Mouse (Mus musculus) liver, adult 2 months (tissue): Measurements from ENCODE around the gene Immp1l. TPM values are rescaled to one million over a fixed set of nuclear protein-coding genes. Genes with fewer than 3 reads are reported as not detected.

Experiments
- DNase-seq: peaks from one replicate; pipeline ENCODE4 v3.0.0-alpha.2; 2011; ENCODE audit warnings: low read depth, low spot score; ENCODE audit errors: extremely low read depth
- H3K27ac ChIP-seq: fragments of 200-500 bp; replicated peaks from 2 replicates; pipeline ENCODE4 v1.5.1; 2012; ENCODE audit warnings: low read depth, mild to moderate bottlenecking, control low read depth, inconsistent platforms, low read length; ENCODE audit not compliant: insufficient read depth
- H3K27me3 ChIP-seq: fragments of 200-500 bp; 2 replicates; pipeline ENCODE4 v1.6.1; 2012; ENCODE audit warnings: mild to moderate bottlenecking, moderate library complexity, low read length, inconsistent platforms; ENCODE audit not compliant: control insufficient read depth, insufficient read depth
- H3K36me3 ChIP-seq: fragments of 200-500 bp; 2 replicates; pipeline ENCODE4 v1.6.1; 2012; ENCODE audit warnings: low read length, inconsistent platforms; ENCODE audit not compliant: control insufficient read depth, insufficient read depth
- H3K4me1 ChIP-seq: fragments of 200-500 bp; 2 replicates; pipeline ENCODE4 v1.6.1; 2011; ENCODE audit warnings: low read length; ENCODE audit not compliant: control insufficient read depth, insufficient read depth
- H3K4me3 ChIP-seq: fragments of 200-500 bp; 2 replicates; pipeline ENCODE4 v1.5.1; 2011; ENCODE audit warnings: low read depth, mild to moderate bottlenecking, control low read depth, low read length, moderate library complexity; ENCODE audit not compliant: insufficient read depth
- H3K79me2 ChIP-seq: fragments of 200-500 bp; 2 replicates; pipeline ENCODE4 v1.6.1; 2012; ENCODE audit warnings: inconsistent platforms, mild to moderate bottlenecking, low read length, moderate library complexity; ENCODE audit not compliant: control insufficient read depth, insufficient read depth
- H3K9ac ChIP-seq: fragments of 200-500 bp; 2 replicates; pipeline ENCODE4 v1.6.1; 2012; ENCODE audit warnings: low read depth, mild to moderate bottlenecking, control low read depth, inconsistent platforms, low read length
- CTCF ChIP-seq: fragments of 200-500 bp; IDR thresholded peaks from 2 replicates; pipeline ENCODE4 v1.5.1; 2011; ENCODE audit warnings: low read depth, low read length, control low read depth
- POLR2A ChIP-seq: fragments of 200-500 bp; IDR thresholded peaks from 2 replicates; pipeline ENCODE4 v1.6.1; 2011; ENCODE audit warnings: low read length, control low read depth; ENCODE audit not compliant: insufficient read depth; ENCODE audit errors: extremely low read depth
- WGBS: fragments of 180-500 bp; shearing (Covaris S2); methylation state at CpG from one replicate; pipeline ENCODE4 v1.1.7; 2018; 5-methylcytosine and 5-hydroxymethylcytosine counted together
- polyA plus RNA-seq: library from polyadenylated mRNA; depleted of rRNA; stranded (reverse); fragments of >200 nt; gene quantifications from 2 replicates; pipeline ENCODE4 v1.2.3, GENCODE M21; 2012
- total RNA-seq: library from RNA; depleted of rRNA; stranded (reverse); fragments of >200 nt; gene quantifications from 2 replicates; pipeline ENCODE4 v1.2.3, GENCODE M21; 2014

The Immp1l gene
- total and polyA plus RNA-seq, 2 experiments, result 12.7 to 42.2 TPM

GRCm38 (mm10) chr2:105908351-105908750 lies 3.9 kb downstream of the Immp1l start:
- H3K4me3 ChIP-seq, result no peak overlapping the region
- no peaks in the 10 kb centered on the region for H3K36me3 ChIP-seq
- no peak overlapping the region for H3K27ac ChIP-seq
- H3K27me3 ChIP-seq, result no peaks in the 10 kb centered on the region
- no peak overlapping the region for H3K9ac ChIP-seq
- peaks cover 3% of the 10 kb centered on the region; the same call in 1 of the 2 replicates for H3K4me1 ChIP-seq
- H3K79me2 ChIP-seq, result peaks cover 5% of the 10 kb centered on the region; the same call in 1 of the 2 replicates
- peak; percentile 30; the same call in 1 of the 2 replicates for TF ChIP-seq CTCF
- no peak for TF ChIP-seq POLR2A
- DNase-seq, result peak; percentile 79
- WGBS, result 69% methylated on average over 5 of the region's 5 CpGs

GRCm38 (mm10) chr2:105910611-105911010 lies 6.2 kb downstream of the Immp1l start:
- Histone ChIP-seq H3K27ac (no peak overlapping the region; the same call in 1 of the 2 replicates), H3K27me3 (no peaks in the 10 kb centered on the region), H3K79me2 (no peaks in the 10 kb centered on the region; the same call in 1 of the 2 replicates), H3K4me1 (peaks cover 3% of the 10 kb centered on the region; the same call in 1 of the 2 replicates), H3K36me3 (no peaks in the 10 kb centered on the region), H3K4me3 (no peak overlapping the region), H3K9ac (no peak overlapping the region)
- no peak for TF ChIP-seq POLR2A
- TF ChIP-seq CTCF, result no peak
- DNase-seq, result peak; percentile 86
- WGBS, result 50% methylated on average over 3 of the region's 3 CpGs

DNA sequence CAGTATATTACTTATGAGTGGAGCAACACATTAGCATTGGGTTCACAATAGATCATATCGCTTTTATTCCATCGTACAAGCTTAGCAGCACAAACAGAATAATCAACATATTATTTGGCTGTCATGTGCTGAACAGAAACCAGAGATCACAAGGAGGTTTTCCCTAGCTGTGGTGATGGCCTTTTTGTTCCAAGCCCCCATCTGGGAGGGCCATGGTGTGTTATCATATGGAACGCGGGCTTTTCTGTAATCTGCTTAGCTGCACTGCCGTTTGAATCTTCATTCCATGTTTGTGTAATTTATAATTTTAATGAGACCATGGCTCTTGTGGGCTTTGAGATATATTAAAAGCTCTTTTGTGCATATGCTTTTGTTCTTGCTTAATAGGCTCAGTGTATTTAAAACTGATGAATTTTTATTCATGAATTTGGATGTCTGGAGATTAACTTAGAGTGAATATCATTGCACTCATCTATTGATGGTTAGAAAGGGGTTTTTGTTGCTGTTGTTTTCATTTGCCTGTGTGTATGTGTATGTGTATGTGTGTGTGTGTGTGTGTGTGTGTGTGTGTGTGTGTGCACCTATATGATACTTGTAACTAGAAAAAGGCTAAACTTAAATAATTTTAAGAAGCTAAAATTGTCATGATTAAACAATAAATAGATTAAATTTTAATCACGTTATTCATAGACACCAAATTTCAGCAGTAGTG lies 9.4 kb downstream of the Immp1l start:
- no peak overlapping the region for H3K4me3 ChIP-seq
- no peaks in the 10 kb centered on the region for H3K36me3 ChIP-seq
- no peak overlapping the region for H3K27ac ChIP-seq
- H3K79me2 ChIP-seq, result no peaks in the 10 kb centered on the region; the same call in 1 of the 2 replicates
- no peaks in the 10 kb centered on the region for H3K27me3 ChIP-seq
- no peak for TF ChIP-seq CTCF
- no peak for TF ChIP-seq POLR2A
- no peak overlapping the region for H3K9ac ChIP-seq
- WGBS, result 94% methylated on average over 6 of the region's 6 CpGs
- DNase-seq, result no peak
- peaks cover 3% of the 10 kb centered on the region; the same call in 1 of the 2 replicates for H3K4me1 ChIP-seq

GRCm38 (mm10) chr2:105916671-105917070 lies 12.2 kb downstream of the Immp1l start:
- Histone ChIP-seq H3K79me2 (no peaks in the 10 kb centered on the region; the same call in 1 of the 2 replicates), H3K27me3 (no peaks in the 10 kb centered on the region), H3K9ac (no peak overlapping the region), H3K4me3 (no peak overlapping the region), H3K27ac (no peak overlapping the region), H3K4me1 (no peaks in the 10 kb centered on the region), H3K36me3 (no peaks in the 10 kb centered on the region)
- DNase-seq, result peak; percentile 72
- WGBS, result 68% methylated on average over 1 of the region's 1 CpGs
- TF ChIP-seq POLR2A, result no peak
- no peak for TF ChIP-seq CTCF

GRCm38 (mm10) chr2:105917623-105918346 lies 13.3 kb downstream of the Immp1l start:
- 94% methylated on average over 5 of the region's 5 CpGs for WGBS
- H3K36me3 ChIP-seq, result no peaks in the 10 kb centered on the region
- DNase-seq, result no peak
- no peaks in the 10 kb centered on the region; the same call in 1 of the 2 replicates for H3K79me2 ChIP-seq
- H3K27me3 ChIP-seq, result no peaks in the 10 kb centered on the region
- TF ChIP-seq CTCF, result no peak
- TF ChIP-seq POLR2A, result no peak
- no peak overlapping the region for H3K27ac ChIP-seq
- no peak overlapping the region for H3K4me3 ChIP-seq
- no peak overlapping the region for H3K9ac ChIP-seq
- no peaks in the 10 kb centered on the region for H3K4me1 ChIP-seq
